Mouse (Mus musculus): Measurements from ENCODE around the gene Rpl32. TPM values are rescaled to one million over a fixed set of nuclear protein-coding genes. Genes with fewer than 3 reads are reported as not detected.

The Rpl32 gene
- total RNA-seq, 2 experiments from 2014 or later, result 488 to 493 TPM

DNA sequence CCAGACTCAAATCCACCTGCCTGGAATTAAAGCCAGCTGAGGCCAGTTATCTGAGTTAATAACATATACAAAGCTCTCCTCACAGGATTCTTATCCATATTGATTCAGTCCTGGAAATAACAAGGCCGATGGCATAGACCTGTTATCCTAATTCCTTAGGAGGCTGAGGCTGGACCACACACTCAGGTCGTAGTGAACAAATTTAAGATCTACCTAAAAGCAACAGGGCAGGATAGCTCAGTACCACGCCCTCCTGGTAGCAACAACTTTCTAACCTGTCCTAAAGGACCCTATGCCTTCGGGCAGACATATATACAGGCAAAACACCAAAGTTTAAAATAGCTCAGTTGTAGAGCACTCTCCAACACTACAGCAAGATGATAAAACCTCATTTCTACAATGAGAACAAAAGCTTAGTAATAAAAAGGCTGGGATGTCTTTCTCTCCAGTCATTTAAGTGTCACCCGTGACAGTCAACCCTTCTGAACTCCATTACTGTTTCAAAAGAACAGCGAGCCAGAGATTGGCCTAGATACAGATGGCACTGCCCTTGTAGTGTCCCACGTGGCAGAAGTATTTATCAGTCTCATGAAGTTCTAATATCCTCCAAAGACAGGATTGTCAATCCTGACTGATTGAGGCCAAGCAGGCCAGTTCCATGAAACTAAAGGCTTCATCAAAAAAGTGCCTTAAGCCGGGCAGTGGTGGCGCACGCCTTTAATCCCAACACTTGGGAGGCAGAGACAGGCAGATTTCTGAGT is 3.9 kb downstream of the Rpl32 start:
- H3K27ac ChIP-seq, result no peak overlapping the region
- TF ChIP-seq CTCF (conservative IDR thresholded peaks at IDR 0.05), result no peak
- DNase-seq (ENCODE audit: low spot score in 2 of 2), result no peak
- H3K4me3 ChIP-seq, result no peak overlapping the region

GRCm38 (mm10) chr6:115803541-115804382 is 4.8 kb downstream of the Rpl32 start:
- Histone ChIP-seq H3K27ac (no peak overlapping the region), H3K4me3 (no peak overlapping the region)
- peak; percentile 64 to 67 for DNase-seq (ENCODE audit: low spot score in 2 of 2)
- TF ChIP-seq CTCF (conservative IDR thresholded peaks at IDR 0.05), result peak; percentile 83

DNA sequence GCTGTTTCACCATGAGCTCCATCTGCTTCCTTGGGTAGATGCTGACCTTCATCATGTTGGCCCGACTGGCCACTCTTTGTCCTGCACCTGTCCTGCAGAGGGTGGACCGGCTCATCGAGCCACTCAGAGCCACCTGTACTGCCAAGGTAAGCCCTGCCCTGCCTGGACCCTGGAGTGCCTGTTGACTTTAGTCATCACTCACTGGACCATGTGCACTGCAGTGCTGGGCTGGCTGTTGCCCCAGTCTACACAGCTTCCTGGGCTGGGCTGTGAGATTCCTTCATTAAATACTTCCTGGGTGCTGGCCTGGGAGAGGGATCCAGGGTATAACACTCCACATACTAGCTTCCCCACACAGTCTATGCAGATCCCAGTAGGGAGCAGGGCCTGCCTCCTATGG is 6.7 kb downstream of the Rpl32 start:
- DNase-seq (ENCODE audit: low spot score in 2 of 2), result no peak
- TF ChIP-seq CTCF (conservative IDR thresholded peaks at IDR 0.05), result no peak
- Histone ChIP-seq H3K27ac (no peak overlapping the region), H3K4me3 (no peak overlapping the region)

DNA sequence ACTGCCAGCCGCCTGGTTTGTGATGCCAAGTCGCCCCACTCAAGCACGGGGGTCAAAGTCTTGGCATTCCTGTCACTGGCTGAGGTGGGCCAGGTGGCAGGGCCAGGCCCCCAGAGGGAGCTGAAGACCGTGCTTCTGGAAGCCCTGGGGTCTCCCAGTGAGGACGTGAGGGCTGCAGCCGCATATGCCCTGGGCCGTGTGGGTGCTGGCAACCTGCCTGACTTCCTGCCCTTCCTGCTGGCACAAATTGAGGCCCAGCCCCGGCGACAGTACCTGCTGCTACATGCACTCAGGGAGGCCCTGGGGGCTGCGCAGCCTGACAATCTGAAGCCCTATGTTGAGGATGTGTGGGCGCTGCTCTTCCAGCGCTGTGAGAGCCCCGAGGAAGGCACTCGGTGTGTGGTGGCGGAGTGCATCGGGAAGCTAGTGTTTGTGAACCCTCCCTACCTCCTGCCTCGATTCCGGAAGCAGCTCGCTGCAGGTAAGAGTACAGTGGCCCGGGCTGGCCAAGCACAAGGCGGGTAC is 15.8 kb downstream of the Rpl32 start:
- TF ChIP-seq CTCF (conservative IDR thresholded peaks at IDR 0.05), result no peak

DNA sequence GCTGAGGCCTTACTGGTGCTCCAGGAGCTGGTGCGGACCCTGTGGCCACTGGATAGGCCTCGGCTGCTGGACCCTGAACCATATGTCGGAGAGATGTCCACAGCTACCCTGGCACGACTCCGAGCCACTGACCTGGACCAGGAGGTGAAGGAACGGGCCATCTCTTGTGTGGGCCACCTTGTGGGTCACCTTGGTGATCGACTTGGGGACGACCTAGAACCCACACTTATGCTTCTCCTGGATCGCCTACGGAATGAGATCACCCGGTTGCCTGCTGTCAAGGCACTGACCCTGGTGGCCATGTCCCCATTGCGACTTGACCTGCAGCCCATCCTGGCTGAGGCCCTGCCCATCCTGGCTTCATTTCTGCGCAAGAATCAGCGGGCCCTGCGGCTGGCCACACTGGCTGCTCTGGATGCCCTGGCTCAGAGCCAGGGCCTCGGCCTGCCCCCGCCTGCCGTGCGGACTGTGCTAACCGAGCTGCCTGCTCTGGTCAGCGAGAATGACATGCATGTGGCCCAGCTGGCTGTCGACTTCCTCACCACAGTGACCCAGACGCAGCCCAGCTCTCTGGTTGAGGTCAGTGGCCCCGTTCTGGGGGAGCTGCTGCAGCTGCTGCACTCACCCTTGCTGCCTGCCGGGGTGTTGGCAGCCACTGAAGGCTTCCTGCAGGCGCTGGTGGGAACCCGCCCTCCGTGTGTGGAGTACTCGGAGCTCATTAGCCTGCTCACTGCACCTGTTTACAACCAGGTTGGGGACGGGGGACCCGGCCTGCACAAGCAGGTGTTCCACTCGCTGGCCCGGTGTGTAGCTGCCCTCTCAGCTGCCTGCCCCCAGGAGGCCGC is 16.5 kb downstream of the Rpl32 start:
- no peak for TF ChIP-seq CTCF (conservative IDR thresholded peaks at IDR 0.05)
- Histone ChIP-seq H3K4me3 (no peak overlapping the region), H3K27ac (no peak overlapping the region)
- peak in 1 of 2 experiments; percentile 17 for DNase-seq (ENCODE audit: low spot score in 2 of 2)

More for the DNA sequence above, 15.8 kb downstream of the Rpl32 start:
- Histone ChIP-seq H3K27ac (no peak overlapping the region), H3K4me3 (no peak overlapping the region)
- peak in 1 of 2 experiments; percentile 21 for DNase-seq (ENCODE audit: low spot score in 2 of 2)

GRCm38 (mm10) chr6:115791016-115791415 is 17.5 kb downstream of the Rpl32 start:
- no peak overlapping the region for H3K27ac ChIP-seq
- no peak for TF ChIP-seq CTCF (conservative IDR thresholded peaks at IDR 0.05)
- DNase-seq (ENCODE audit: low spot score in 2 of 2), result no peak
- H3K4me3 ChIP-seq, result no peak overlapping the region

- no peak for DNase-seq (ENCODE audit: low spot score in 2 of 2)
- H3K27ac ChIP-seq, result no peak overlapping the region
- H3K4me3 ChIP-seq, result no peak overlapping the region
- no peak for TF ChIP-seq CTCF (conservative IDR thresholded peaks at IDR 0.05)
Measured at GRCm38 (mm10) chr6:115782781-115783180, 25.8 kb downstream of the Rpl32 start.

GRCm38 (mm10) chr6:115776363-115776762 is 32.2 kb downstream of the Rpl32 start:
- Histone ChIP-seq H3K27ac (no peak overlapping the region), H3K4me3 (no peak overlapping the region)
- no peak for TF ChIP-seq CTCF (conservative IDR thresholded peaks at IDR 0.05)
- no peak for DNase-seq (ENCODE audit: low spot score in 2 of 2)

DNA sequence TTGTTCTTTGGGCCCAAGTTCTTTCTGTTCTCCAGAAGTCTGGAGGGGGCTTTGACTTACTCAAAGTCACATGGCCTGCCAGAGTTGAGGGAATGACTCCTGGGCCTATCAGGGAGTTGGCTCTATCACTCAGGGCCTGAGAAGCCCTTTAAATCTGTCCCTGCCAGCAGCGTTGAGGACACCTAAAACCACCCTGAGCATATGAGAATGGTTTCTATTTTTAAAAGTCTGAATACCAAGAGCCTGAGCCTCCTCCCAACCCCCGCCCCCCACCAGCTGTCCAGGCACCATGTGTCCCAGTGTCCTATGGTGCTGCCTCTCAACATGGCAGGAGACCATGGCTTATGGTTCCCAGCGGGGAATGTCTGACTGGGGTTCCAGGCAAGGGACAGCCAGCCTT is 32.7 kb downstream of the Rpl32 start:
- H3K4me3 ChIP-seq, result no peak overlapping the region
- no peak for DNase-seq (ENCODE audit: low spot score in 2 of 2)
- no peak overlapping the region for H3K27ac ChIP-seq
- no peak for TF ChIP-seq CTCF (conservative IDR thresholded peaks at IDR 0.05)

GRCm38 (mm10) chr6:115774501-115774921 is 34.0 kb downstream of the Rpl32 start, which contains the start of gene Cand2:
Gene Cand2 (plus strand): TSS chr6:115774538.
- peak within 1 kb of the TSS; percentile 71 for H3K4me3 ChIP-seq
- H3K27ac ChIP-seq, result peak within 1 kb of the TSS; percentile 59; the same call in 1 of the 2 replicates
- no peak for DNase-seq (ENCODE audit: low spot score in 2 of 2)
- TF ChIP-seq CTCF (conservative IDR thresholded peaks at IDR 0.05), result no peak

GRCm38 (mm10) chr6:115773966-115774413 is 34.6 kb downstream of the Rpl32 start:
- no peak for DNase-seq (ENCODE audit: low spot score in 2 of 2)
- Histone ChIP-seq H3K27ac (no peak overlapping the region), H3K4me3 (peak overlapping the region; percentile 50)
- TF ChIP-seq CTCF (conservative IDR thresholded peaks at IDR 0.05), result no peak

DNA sequence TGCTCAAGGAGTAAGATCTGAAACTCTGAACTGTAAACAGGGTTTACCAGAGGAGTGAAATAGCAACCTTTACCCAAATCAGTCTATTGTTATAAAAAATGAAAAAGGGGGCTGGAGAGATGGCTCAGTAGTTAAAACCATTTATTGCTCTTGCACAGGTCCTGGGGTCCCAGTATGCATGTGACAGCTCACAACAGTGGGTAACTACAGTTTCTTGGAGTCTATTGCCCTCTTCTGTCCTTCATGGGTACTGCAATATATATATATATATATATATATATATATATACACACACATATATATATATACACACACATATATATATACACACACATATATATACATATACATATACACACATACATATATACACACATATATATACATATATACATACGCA is 35.9 kb downstream of the Rpl32 start:
- Histone ChIP-seq H3K27ac (no peak overlapping the region), H3K4me3 (no peak overlapping the region)
- TF ChIP-seq CTCF (conservative IDR thresholded peaks at IDR 0.05), result peak; percentile 54
- no peak for DNase-seq (ENCODE audit: low spot score in 2 of 2)
